Mouse (Mus musculus) heart, postnatal 10 days (tissue): ENCODE results near the gene Gtf2h4. TPM values are rescaled to one million over a fixed set of nuclear protein-coding genes. Genes with fewer than 3 reads are reported as not detected.

Experiments used
- DNase-seq, 2 experiments: peaks; one replicate each; pipeline ENCODE4 v3.0.0; 2021
- intact Hi-C: fragments of 180-260 bp; cut with DNase I; formaldehyde crosslinking; loops from one replicate; pipeline ENCODE4 v1.15.1; 2025
- total RNA-seq, 2 experiments: library from RNA; stranded (reverse); gene quantifications; 2 replicates each; pipeline ENCODE4 v1.2.3; 2021

Gene Gtf2h4
- 10 to 100 TPM; 15.5 to 18.7 TPM for total RNA-seq

DNA sequence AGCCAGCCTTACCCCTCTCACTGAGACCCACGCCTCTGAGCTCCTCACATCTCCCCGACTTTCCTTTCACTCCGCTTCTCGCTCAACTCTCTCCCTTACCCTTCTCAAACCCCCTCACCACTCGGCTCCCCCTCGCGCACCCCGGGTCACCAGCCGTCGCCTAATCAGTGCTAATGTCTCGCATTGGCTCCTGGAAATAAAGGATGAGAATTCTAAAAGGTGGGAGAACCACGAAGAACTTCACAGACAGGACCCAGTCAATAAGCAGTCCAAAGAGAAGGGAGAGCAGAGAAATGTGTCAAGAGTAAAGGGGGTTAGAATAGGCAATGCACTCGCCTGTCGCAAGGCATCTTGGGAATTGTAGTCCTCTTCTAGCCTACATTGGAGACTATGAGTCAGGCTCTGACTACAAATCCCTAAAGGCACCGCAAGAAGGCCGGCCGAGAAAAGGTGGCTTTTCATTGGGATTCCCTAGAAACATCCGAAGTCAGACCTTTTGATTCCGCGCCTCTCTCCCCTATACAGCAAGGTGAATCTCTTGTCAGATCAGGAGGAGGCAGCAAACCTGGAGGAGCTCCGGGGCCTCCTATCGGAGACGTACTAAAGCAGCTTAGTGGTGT lies at the start of gene Gtf2h4:
TSS of gene Gtf2h4 (minus strand) at position 324 of the 620 bp plus-strand sequence.
- intact Hi-C loops = no loop called here
- peak; percentile 95 to 96 for DNase-seq

DNA sequence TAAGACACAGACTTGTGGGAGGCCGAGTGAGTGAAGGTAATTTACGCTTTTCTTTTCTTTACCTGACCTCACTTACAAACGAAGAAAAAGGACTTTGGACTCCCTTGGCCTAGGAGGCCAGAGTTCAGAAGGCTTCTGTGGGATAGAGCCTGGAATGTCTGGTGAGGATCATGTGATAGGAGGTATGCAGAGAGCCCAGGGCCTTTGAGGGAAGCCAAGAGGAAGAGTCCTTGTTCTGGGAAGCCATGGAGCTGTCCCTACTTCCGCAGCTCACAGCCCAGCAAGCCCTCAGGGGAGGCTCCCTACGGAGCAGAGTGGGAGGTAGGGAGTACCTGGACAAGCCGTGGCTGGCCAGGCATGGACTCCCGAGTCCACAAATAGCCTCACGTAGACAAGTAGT lies 48.1 kb upstream of the Gtf2h4 start:
- peak in 1 of 2 experiments; percentile 39 for DNase-seq

DNA sequence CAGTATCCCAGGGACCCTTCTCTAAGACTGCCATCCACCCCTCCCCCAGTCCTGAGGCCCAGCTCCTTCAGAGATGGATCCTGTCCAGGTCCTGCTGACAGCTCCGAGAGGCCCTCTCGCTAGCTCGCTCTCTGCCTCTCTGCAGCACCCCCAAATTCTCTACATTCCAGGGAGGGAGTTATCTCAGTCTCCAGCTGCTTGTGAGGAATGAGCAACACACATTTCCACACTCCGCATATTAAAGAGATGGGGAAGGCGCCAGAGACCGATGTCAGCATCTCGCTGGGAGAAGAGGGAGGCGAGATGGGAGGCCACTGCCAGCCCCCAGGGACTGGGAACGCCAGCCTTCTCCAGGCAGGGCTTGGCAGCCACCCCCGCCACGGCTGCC lies 46.8 kb upstream of the Gtf2h4 start:
- intact Hi-C loops = no loop called here
- peak; percentile 70 to 78 for DNase-seq

More for the DNA sequence above, 48.1 kb upstream of the Gtf2h4 start:
- intact Hi-C loops = no loop called here

DNA sequence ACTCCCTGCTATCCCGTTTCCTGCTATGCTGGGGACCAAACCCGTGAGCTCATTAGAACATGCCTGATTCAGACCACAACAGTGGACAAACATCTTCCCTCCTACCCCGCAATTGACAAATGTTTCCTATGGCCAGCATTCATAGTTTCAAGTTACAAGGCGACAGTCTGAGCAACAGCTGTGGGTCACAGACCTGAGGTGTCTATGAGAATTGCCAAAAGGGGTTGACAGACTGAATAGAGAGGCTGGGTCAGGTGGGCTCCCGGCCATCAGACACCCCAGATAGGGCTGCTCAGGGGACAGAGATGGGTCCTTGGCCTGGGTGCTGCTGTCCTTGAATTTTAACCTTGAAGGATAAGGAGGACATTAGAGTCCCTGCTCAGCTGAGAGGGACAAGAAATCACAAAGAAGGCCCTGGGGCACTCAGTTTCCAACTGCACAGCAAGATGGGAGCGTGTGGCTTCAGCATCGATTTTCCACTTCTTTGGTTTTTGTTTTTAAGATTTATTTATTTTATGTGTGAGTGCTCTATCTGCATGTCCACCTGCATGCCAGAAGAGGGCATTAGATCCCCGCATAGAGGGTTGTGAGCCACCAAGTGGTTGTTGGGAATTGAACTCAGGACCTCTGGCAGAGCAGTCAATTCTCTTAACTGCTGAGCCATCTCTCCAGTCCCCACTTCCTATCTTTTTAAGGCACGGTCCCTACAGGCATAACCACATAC lies 46.2 kb upstream of the Gtf2h4 start:
- intact Hi-C loops = no loop called here
- peak in 1 of 2 experiments; percentile 58 for DNase-seq

DNA sequence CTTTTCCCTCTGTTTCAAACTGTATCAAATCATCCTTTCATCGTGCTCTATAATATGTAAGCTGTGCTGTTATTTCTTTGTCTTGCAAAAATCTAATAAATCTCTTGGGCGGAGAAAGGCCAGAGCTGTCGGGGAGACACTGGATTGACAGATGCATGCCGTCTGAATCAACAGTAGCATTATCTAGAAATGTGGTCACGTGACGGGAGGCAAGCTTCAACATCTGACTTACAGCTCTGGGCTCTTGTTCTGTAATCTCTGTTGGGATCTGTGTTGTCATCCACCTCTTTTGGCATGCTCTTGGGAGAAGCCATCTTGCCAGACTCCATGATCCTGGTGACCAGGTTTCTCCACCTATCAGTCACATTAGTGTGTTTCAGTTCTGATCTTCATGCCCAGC lies 43.5 kb upstream of the Gtf2h4 start:
- DNase-seq = no peak
- intact Hi-C loops = no loop called here

DNA sequence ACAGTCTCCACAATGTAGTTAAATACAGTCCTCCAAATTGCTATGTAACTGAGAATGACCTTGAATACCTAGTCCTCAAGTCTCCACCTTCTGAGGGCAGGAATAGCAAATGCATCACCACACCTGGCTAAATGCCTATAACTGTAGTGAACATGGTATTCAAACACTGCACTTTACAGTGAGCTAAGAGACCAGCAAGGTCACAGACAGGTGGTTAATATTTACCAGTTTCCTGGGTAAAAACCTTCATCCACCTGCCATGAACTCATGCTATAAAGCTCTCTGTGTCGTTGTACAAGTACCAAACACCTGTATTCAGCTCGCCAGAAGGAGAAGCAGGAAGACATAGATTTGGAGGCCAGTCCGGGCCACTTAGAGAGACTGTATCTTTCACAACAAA lies 42.6 kb upstream of the Gtf2h4 start:
- intact Hi-C loops = no loop called here
- no peak for DNase-seq

DNA sequence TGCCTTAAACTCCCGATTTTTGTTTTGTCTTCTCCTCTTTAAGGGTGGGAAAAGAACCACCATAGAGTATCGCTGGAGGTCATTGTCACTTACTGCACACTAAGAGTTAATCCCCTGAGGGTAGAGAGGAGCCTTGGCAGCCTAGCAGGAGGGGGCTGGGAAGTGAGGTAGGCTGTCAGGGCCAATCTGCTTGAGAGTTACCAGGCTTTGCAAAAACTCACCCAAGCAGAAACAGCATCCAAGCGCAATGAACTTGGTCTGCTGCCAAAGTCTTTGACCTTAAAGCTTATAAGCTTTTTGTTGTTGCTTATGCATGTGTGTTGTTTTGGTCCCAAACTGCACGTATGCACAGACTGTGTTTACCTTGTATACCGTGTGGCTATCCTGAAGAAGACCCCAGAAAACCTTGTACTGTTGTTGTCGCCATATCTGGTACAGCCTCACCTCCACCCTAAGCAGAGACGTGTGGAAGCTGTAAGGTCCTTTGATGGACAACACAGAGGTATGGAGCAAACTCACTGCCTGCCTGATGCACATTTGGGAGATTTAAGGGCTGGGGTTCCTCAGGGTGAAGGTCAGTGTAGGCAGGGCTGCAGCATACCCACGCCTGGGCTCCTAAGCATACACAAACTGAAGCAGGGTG lies 37.3 kb upstream of the Gtf2h4 start:
- intact Hi-C loops = loop anchor here (1.0 kb wide), 1 partner anchor 32 kb away; no protein-coding TSS in a partner anchor
- peak; percentile 49 to 70 for DNase-seq

DNA sequence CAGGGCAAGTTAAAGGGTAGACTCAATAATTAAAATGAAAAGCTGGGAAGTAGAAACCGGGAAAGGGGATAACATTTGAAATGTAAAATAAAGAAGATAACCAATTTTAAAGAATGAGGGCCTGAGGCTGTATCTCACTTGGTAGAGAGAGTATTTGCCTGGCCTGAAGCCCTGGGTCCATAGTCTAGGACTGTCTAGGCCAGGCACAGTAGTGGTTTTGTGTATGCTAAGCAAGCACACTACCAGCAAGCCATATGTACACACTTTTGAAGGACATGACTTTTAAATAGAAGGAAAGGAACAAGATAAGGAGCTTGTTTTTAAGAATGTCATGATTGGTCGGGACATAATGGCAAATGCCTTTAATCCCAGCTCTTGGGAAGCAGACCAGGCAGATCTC lies 35.1 kb upstream of the Gtf2h4 start:
- intact Hi-C loops = no loop called here
- no peak for DNase-seq

DNA sequence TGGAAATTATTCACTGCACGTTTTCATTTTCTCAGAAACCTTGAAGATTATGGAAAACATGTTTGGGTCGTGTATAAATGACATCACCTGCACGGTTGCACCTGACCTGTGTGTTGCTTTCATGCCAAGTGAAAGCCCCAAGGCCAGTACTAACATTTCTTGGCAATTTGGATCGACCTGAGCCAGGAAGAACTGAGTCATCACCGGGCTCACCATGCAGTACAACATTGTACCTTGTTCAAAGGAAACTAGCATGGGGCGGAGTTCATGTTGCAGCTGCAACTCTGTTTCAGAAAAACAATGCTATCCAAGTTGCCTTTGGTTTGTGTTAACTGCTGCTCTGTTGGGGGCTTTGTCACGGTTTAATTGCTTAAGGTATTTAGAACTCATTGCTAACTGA lies 34.4 kb upstream of the Gtf2h4 start:
- DNase-seq = no peak
- intact Hi-C loops = loop anchor here (2.0 kb wide), 1 partner anchor 17 kb away; no protein-coding TSS in a partner anchor

DNA sequence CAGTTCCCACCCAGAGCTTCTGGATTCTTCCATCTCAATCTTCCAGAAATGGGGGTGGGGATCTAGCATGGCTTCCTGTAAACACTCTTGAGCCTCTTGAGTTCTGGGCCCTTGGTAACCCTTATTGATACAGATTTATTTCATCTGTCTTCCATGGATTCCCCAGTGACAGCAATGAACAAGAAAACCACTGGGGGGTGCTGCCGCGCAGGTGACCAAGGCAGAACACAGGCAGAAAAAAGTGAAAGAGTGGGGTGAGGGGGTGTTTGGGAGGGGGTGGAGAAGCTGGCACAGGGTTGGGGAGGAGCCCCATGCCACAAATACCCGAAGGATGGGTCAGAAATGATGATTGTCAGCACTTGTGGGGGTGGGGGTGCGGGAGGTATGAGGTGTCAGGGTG lies 32.3 kb upstream of the Gtf2h4 start:
- intact Hi-C loops = loop anchor here (2.0 kb wide), 1 partner anchor 19 kb away; no protein-coding TSS in a partner anchor
- peak in 1 of 2 experiments; percentile 77 for DNase-seq

DNA sequence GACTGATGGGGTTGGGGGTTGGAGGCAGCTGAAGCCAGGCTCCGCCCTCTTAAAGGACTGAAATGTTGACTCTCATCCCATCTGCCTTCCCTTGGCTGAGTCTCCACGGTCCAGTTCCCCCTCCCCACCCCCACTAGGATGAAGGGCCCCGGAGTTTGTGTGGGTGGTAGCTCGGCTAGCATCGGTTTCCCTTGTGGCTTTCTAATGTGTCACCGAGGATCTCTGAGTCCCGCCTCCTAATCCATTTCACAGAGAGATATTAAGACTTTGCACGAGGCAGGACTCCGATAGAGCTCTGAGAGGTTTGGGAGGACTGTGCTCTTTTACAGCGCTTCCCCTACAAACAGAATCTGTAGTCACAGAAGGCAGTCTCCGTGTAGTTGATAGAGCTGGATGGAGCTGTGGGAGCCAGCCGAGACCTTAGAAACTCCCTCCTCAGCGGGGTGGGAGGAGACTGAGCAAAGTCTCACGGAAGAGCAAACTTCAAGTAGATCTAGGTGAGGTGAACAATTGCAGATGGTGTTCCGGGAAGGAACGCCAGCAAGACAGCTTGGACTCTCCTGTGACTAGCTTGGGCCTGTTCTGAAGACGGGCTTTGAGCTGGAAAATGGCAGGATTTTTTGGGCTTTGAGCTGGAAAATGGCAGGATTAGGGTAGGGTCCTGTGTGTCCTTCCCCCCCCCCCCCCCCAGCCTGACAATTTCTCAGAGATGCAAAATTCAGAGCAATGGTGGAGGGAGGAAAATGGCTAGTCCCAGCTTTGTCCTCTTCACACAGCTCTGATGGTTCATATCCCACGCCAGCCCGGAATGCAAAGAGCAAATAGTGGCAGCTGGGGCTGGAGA lies 31.3 kb upstream of the Gtf2h4 start, which contains the start of gene Ddr1:
TSS of gene Ddr1 (minus strand) at position 1 of the 844 bp plus-strand sequence.
- intact Hi-C loops = no loop called here
- DNase-seq = peak; percentile 62

DNA sequence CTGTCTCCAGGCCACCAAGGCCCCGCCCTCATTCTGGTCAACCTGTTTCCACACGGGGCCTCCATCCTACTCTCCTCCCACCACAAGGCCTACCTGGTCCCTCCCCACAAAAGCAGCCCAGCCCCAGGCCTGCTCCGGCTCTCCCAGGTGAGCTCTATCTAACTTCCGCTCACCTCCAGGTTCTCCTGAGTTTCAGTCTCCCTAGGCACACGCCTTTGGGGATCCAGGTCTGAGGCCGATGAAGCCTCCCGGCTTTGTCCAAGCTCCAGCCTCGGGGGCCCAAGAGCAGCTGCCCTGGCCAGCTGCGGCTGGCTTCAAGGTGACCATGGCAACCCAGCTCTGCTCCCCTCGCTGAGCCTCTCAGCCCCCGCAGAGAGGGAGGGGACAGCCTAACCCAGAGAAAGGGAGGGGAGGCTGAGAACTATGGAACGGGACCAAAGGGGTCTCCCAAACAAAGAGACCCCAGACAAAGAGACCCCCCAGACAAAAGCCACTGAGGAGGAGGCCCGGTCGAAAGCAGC lies 30.3 kb upstream of the Gtf2h4 start:
- intact Hi-C loops = no loop called here

DNA sequence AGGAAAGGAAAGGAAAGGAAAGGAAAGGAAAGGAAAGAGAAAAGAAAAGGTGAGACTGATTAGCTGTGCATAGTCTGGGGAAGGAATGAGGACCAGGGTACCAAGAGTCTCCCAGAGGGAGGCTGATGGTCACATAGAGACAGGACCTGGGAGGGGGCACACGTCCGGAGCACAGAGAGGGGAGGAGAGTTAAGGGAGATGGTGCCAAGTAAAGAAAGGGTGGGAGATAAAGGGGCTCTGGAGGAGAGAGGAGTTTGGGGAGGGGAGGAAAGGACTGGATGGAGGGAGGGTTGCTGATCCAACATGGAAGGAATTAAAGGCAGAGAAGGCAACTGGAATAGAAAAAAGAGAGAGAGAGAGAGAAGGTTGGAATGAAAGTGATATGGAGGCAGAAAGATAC lies 29.5 kb upstream of the Gtf2h4 start:
- DNase-seq = no peak
- intact Hi-C loops = no loop called here

More for the DNA sequence above, 30.3 kb upstream of the Gtf2h4 start:
- DNase-seq = peak in 1 of 2 experiments; percentile 32

DNA sequence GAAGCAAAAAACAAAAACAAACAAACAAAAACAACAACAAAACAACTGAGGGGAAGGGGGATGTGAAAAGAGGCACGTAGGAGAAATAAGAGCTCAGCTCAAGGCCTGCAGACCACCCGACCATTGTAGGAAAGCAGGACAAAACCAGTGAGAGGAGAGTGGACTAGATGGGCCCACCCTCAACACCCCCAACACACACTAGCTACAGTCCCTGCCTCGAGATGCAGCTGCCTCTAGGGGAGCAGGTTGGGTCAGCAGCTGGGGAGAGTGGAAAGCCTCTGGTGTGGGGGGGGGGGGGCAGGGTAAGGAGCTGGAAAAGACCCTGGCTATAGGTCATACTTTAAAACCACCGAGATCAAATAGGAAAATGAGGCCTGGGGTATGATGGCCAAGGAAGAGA lies 29.1 kb upstream of the Gtf2h4 start:
- intact Hi-C loops = no loop called here

DNA sequence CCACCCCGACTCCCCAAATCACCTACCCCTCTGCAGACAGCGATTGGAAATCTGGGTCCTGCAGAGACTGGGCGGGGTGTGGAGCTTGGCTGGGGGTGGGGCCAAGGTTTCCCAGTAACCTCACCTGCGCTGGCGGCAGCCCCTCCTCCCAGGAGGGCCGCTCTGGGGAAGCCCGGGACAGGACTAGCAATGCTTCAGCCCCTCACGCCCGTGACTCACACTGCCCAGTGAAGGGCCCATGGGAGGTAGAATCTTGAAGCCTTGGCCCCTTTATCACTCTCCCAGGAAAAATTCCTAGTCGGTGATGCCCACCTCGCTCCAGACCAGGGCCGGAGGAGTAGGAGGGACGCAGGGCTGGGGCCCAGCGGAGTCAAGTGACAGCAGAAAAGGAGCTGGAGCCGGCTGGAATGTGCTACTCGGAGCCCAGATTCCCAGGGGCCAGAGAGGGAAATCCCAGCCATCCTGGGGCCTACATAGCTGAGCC lies 28.5 kb upstream of the Gtf2h4 start:
- intact Hi-C loops = no loop called here
- DNase-seq = peak; percentile 69 to 73

More for the DNA sequence above, 29.1 kb upstream of the Gtf2h4 start:
- no peak for DNase-seq

DNA sequence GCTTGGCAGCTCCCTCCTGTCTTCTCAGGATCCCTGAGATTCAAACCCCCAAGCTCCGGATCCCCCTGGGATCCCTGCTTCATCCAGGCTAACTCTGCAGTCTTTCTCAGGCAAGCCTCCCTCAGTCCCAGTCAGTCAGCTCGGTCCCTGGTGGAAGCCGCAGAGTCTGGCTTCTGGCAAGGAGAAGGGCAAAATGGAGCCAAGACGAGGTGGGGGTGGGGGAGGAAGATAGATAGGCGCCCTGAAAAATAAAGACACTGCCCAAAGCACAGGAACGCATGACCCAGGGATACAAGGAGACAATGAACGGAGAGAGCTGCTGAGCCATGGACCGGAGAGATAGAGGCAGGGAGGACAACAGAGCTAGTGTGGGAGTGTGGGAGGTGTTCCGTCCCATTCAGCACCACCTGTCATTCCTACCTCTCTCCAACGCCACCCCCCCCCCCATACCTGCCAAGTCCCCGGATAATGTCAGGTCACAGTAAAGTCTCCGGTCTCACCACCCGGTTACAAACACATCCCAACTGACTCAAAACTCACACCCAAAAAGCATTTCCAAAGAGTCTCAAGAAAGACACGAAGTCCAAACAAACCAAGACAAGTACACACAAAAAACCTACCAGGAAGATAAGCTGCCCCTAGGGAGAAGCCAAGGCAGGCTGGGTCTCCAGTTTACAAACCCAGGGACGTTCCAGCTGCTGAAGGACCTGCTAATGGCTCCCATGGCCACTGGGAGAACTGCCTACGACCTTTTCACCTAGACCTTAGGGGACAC lies 27.9 kb upstream of the Gtf2h4 start:
- peak; percentile 58 to 68 for DNase-seq
- intact Hi-C loops = no loop called here

DNA sequence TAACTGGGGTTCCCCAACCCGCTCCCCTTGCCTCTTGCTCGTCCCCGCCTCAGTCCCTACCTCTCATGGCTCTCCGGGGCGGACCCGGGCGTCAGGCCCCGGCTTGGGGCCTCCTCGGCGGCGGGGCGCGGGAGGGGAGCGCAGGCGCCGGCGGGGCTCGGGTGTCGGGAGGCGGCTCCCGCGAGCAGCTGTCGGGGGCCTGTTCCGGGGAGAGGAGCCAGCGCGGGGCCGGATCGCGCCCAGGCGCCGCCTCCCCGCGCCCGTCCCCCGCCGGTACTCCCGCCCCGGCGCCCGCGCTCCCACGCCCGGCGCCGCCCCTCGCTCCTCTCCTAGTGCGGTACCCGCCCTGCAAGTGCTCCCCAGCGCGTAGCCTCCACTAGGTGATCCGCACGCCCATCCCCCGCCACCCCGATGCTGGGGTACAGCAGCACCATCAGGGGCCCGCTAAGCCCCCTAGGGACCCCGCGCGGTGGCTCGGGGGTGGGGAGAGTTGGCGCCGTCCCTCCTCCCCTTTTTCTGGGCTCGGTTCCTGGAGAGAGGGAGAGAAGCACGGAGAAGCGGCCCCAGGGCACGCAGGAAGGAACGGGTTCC lies 26.9 kb upstream of the Gtf2h4 start:
- peak; percentile 85 to 90 for DNase-seq
- intact Hi-C loops = no loop called here

DNA sequence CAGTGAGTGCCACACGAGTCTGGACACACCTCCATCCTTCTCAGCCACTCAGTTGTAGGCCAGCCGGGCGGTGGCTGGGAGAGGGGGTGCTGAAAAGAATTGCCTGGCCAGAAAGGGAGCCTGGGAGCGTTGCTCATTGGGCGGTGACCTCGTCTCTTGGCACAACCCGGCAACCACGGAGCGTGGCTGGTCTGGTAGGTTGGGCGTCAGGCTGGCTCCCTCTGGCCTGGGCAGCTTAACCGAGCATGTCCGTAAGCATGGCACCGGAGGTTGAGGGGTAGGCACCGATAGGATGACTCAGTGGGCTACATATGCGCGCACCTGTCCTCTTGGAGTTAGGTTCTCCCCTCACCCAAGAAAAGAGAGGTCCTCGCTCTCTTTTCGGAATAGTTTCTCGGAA lies 26.4 kb upstream of the Gtf2h4 start:
- intact Hi-C loops = no loop called here

DNA sequence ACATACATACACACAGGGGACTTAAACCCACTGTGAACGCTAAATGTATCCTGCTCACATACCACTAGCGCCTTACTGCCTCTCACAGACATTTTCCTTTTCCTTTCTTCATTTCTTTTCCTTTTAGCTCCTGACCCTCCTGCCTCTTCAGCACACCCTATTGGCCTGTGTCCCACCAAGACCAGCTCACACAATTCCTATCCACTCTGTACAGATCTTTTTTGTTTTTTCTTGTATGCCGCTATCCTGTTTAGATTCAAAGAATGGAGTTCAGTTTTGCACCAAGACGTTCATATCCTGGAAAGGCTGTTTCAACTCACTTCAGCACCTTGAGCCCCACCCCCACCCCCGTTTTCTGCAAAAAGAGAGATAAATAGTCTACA lies 25.0 kb upstream of the Gtf2h4 start:
- DNase-seq = no peak
- intact Hi-C loops = no loop called here

More for the DNA sequence above, 26.4 kb upstream of the Gtf2h4 start:
- DNase-seq = peak; percentile 90 to 91
